Mouse (Mus musculus) heart, embryonic 16.5 days (tissue): ENCODE measurements around the gene Cdc42ep1. TPM values are rescaled to one million over a fixed set of nuclear protein-coding genes. Genes with fewer than 3 reads are reported as not detected.

ENCODE experiments used
- ATAC-seq: fragments of 200-750 bp; cut with Nextera tagmentation; replicated peaks from 2 replicates; pipeline ENCODE4 v1.8.0; 2017; ENCODE audit warnings: moderate number of reproducible peaks; ENCODE audit not compliant: insufficient read depth, low FRiP score; ENCODE audit errors: extremely low read depth
- H3K27ac ChIP-seq: fragments of 300-500 bp; sonication (generic); 2 replicates; pipeline ENCODE4 v1.5.1; 2014; ENCODE audit warnings: mild to moderate bottlenecking, low read length, control low read depth, moderate library complexity
- H3K27me3 ChIP-seq: fragments of 300-500 bp; sonication (generic); 2 replicates; pipeline ENCODE4 v1.6.1; 2014; ENCODE audit warnings: low read length, mixed read lengths; ENCODE audit not compliant: control insufficient read depth, insufficient read depth
- H3K36me3 ChIP-seq: fragments of 300-500 bp; sonication (generic); 2 replicates; pipeline ENCODE4 v1.6.1; 2014; ENCODE audit not compliant: control insufficient read depth, insufficient read depth
- H3K4me1 ChIP-seq: fragments of 300-500 bp; sonication (generic); 2 replicates; pipeline ENCODE4 v1.6.1; 2014; ENCODE audit warnings: low read length, mixed read lengths; ENCODE audit not compliant: control insufficient read depth, insufficient read depth
- H3K4me2 ChIP-seq: fragments of 300-500 bp; sonication (generic); 2 replicates; pipeline ENCODE4 v1.6.1; 2014; ENCODE audit warnings: low read depth, mild to moderate bottlenecking, control low read depth, low read length
- H3K4me3 ChIP-seq: fragments of 300-500 bp; sonication (generic); 2 replicates; pipeline ENCODE4 v1.5.1; 2014; ENCODE audit warnings: mild to moderate bottlenecking, control low read depth, low read length
- H3K9ac ChIP-seq: fragments of 300-500 bp; sonication (generic); 2 replicates; pipeline ENCODE4 v1.6.1; 2014; ENCODE audit warnings: low read length, control low read depth
- H3K9me3 ChIP-seq: fragments of 300-500 bp; sonication (generic); replicated peaks from 2 replicates; pipeline ENCODE4 v1.6.1; 2016; ENCODE audit warnings: low read length; ENCODE audit not compliant: control insufficient read depth
- WGBS: fragments of 180-500 bp; shearing (Covaris S2); extraction: QIAGEN DNeasy Blood & Tissue Kit; methylation state at CpG from one replicate; pipeline ENCODE4 v1.1.7; 2014; 5-methylcytosine and 5-hydroxymethylcytosine counted together
- polyA plus RNA-seq: library from polyadenylated mRNA; unstranded; fragments of >200 nt; fragmentation: Nextera tagmentation; extraction: Ambion mirVana; gene quantifications from 2 replicates; pipeline ENCODE4 v1.2.1, GENCODE M21; 2015

Gene Cdc42ep1
- polyA plus RNA-seq, 1 experiment from 2014 or later = 29.4 TPM

DNA sequence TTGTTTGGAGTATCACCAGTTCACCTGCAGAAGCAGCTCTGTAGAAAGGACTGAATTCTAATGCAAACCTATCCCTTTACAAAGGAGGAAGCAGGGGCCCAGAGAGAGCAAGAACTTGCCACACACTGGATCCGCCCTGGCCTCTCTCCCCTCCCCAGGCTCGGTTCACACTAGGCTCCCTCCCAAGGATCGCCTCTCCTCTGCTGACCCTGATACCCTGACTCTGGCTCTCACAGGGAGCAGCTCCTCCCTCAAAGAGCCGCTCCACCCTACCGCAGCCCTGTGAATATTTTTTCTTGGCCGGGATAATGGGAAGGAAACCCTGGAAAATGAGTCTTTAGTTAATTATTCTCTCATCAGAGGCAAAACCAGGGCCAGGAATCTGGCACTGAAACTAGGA lies 38.1 kb upstream of the Cdc42ep1 start:
- WGBS = 29% methylated on average over 6 of the region's 6 CpGs
- no peak overlapping the region for H3K4me3 ChIP-seq
- H3K9ac ChIP-seq = no peak overlapping the region
- no peak for ATAC-seq
- H3K9me3 ChIP-seq = no peaks in the 10 kb centered on the region
- peaks cover 36% of the 10 kb centered on the region for H3K4me1 ChIP-seq
- peak overlapping the region; percentile 90 for H3K27ac ChIP-seq
- H3K4me2 ChIP-seq = no peak overlapping the region
- H3K27me3 ChIP-seq = peaks cover 9% of the 10 kb centered on the region
- no peaks in the 10 kb centered on the region; the same call in 1 of the 2 replicates for H3K36me3 ChIP-seq

DNA sequence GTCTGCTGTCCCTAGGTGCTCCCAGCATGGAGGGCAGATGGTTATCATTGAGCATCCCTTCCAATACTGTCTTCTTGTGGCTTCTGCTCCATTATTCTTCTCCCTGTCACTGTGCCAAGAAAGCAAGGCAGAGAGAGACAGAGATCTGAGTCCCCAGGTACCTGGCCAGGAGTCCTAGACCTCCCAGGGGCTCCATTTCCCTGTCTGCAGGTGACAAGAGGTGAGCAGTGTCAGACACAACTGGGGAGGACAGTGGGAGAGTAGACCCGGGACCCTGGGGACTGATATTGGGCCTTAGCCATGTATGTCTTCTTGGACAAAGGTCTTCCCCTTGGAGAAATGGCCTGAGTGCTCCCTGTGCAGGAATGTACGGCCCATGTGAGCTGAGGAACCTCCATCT lies 37.1 kb upstream of the Cdc42ep1 start:
- Histone ChIP-seq H3K9ac (no peak overlapping the region), H3K4me2 (no peak overlapping the region), H3K9me3 (no peaks in the 10 kb centered on the region), H3K27me3 (peaks cover 11% of the 10 kb centered on the region), H3K36me3 (no peaks in the 10 kb centered on the region; the same call in 1 of the 2 replicates), H3K4me1 (peaks cover 44% of the 10 kb centered on the region), H3K27ac (no peak overlapping the region), H3K4me3 (no peak overlapping the region)
- no peak for ATAC-seq
- WGBS = 80% methylated on average over 2 of the region's 2 CpGs

GRCm38 (mm10) chr15:78806614-78807013 lies 35.8 kb upstream of the Cdc42ep1 start:
- H3K9ac ChIP-seq = no peak overlapping the region
- H3K27me3 ChIP-seq = peaks cover 4% of the 10 kb centered on the region; the same call in 1 of the 2 replicates
- no peak overlapping the region for H3K27ac ChIP-seq

GRCm38 (mm10) chr15:78807141-78807540 lies 35.3 kb upstream of the Cdc42ep1 start:
- 64% methylated on average over 3 of the region's 3 CpGs for WGBS
- ATAC-seq = no peak
- H3K4me3 ChIP-seq = no peak overlapping the region

More at GRCm38 (mm10) chr15:78806614-78807013, 35.8 kb upstream of the Cdc42ep1 start:
- Histone ChIP-seq H3K9me3 (no peaks in the 10 kb centered on the region), H3K4me3 (no peak overlapping the region), H3K36me3 (no peaks in the 10 kb centered on the region), H3K4me1 (peaks cover 44% of the 10 kb centered on the region), H3K4me2 (no peak overlapping the region)
- 28% methylated on average over 2 of the region's 2 CpGs for WGBS
- ATAC-seq = no peak

GRCm38 (mm10) chr15:78808980-78809379 lies 33.4 kb upstream of the Cdc42ep1 start:
- Histone ChIP-seq H3K4me1 (peaks cover 28% of the 10 kb centered on the region), H3K4me3 (no peak overlapping the region), H3K27me3 (0 out of 2 replicates have a peak, but pooled peaks cover 4% of the 10 kb centered on the region), H3K36me3 (no peaks in the 10 kb centered on the region), H3K9me3 (no peaks in the 10 kb centered on the region), H3K4me2 (no peak overlapping the region), H3K9ac (no peak overlapping the region), H3K27ac (no peak overlapping the region)
- WGBS = 88% methylated on average over 2 of the region's 2 CpGs
- ATAC-seq = no peak

More at GRCm38 (mm10) chr15:78807141-78807540, 35.3 kb upstream of the Cdc42ep1 start:
- Histone ChIP-seq H3K4me2 (no peak overlapping the region), H3K27ac (no peak overlapping the region), H3K36me3 (no peaks in the 10 kb centered on the region), H3K4me1 (peaks cover 39% of the 10 kb centered on the region), H3K9ac (no peak overlapping the region), H3K9me3 (no peaks in the 10 kb centered on the region), H3K27me3 (0 out of 2 replicates have a peak, but pooled peaks cover 4% of the 10 kb centered on the region)

- Histone ChIP-seq H3K4me1 (peaks cover 23% of the 10 kb centered on the region), H3K36me3 (no peaks in the 10 kb centered on the region), H3K9me3 (no peaks in the 10 kb centered on the region), H3K4me2 (no peak overlapping the region), H3K9ac (no peak overlapping the region), H3K4me3 (no peak overlapping the region), H3K27me3 (0 out of 2 replicates have a peak, but pooled peaks cover 3% of the 10 kb centered on the region), H3K27ac (no peak overlapping the region)
- ATAC-seq = no peak
- WGBS = 41% methylated on average over 9 of the region's 9 CpGs
Measured at GRCm38 (mm10) chr15:78809739-78810138, 32.7 kb upstream of the Cdc42ep1 start.

GRCm38 (mm10) chr15:78810146-78810545 lies 32.3 kb upstream of the Cdc42ep1 start:
- no peak for ATAC-seq
- Histone ChIP-seq H3K27me3 (0 out of 2 replicates have a peak, but pooled peaks cover 2% of the 10 kb centered on the region), H3K36me3 (no peaks in the 10 kb centered on the region), H3K9ac (no peak overlapping the region), H3K4me3 (no peak overlapping the region), H3K4me1 (peaks cover 25% of the 10 kb centered on the region), H3K4me2 (no peak overlapping the region), H3K9me3 (no peaks in the 10 kb centered on the region), H3K27ac (no peak overlapping the region)
- 36% methylated on average over 9 of the region's 9 CpGs for WGBS

- H3K36me3 ChIP-seq = no peaks in the 10 kb centered on the region
- H3K4me3 ChIP-seq = no peak overlapping the region
- H3K4me2 ChIP-seq = no peak overlapping the region
- H3K4me1 ChIP-seq = peaks cover 21% of the 10 kb centered on the region
- ATAC-seq = no peak
- no peaks in the 10 kb centered on the region for H3K9me3 ChIP-seq
- H3K9ac ChIP-seq = no peak overlapping the region
- 0 out of 2 replicates have a peak, but pooled peaks cover 2% of the 10 kb centered on the region for H3K27me3 ChIP-seq
- H3K27ac ChIP-seq = no peak overlapping the region
- 86% methylated on average over 4 of the region's 4 CpGs for WGBS
Measured at GRCm38 (mm10) chr15:78813603-78814002, 28.8 kb upstream of the Cdc42ep1 start.

GRCm38 (mm10) chr15:78815314-78816073 lies 26.9 kb upstream of the Cdc42ep1 start:
- no peaks in the 10 kb centered on the region for H3K9me3 ChIP-seq
- no peak overlapping the region for H3K4me2 ChIP-seq
- WGBS = 24% methylated on average over 11 of the region's 11 CpGs
- H3K4me3 ChIP-seq = no peak overlapping the region
- no peaks in the 10 kb centered on the region for H3K27me3 ChIP-seq
- H3K9ac ChIP-seq = no peak overlapping the region
- H3K4me1 ChIP-seq = peaks cover 10% of the 10 kb centered on the region
- no peaks in the 10 kb centered on the region for H3K36me3 ChIP-seq
- peak overlapping the region; percentile 54 for H3K27ac ChIP-seq
- peak; percentile 76 for ATAC-seq
